Mouse (Mus musculus) limb, embryonic 11.5 days (tissue): ENCODE measurements around the gene Snx20. TPM values are rescaled to one million over a fixed set of nuclear protein-coding genes. Genes with fewer than 3 reads are reported as not detected.
A peak's percentile ranks its signal among the peaks of the same experiment; 100 is the strongest.

Experiments used
- ATAC-seq: fragments of 200-750 bp; cut with Nextera tagmentation; 2 replicates; pipeline ENCODE4 v1.8.0; 2017; ENCODE audit warnings: low read depth; ENCODE audit not compliant: insufficient number of reproducible peaks, low FRiP score, low TSS enrichment
- DNase-seq: peaks from one replicate; pipeline ENCODE4 v3.0.0-alpha.2; 2015; ENCODE audit warnings: low spot score
- H3K27ac ChIP-seq: fragments of 300-500 bp; sonication (generic); replicated peaks from 2 replicates; pipeline ENCODE4 v1.5.1; 2014; ENCODE audit warnings: low read depth, mild to moderate bottlenecking, low read length
- H3K27me3 ChIP-seq: fragments of 300-500 bp; sonication (generic); 2 replicates; pipeline ENCODE4 v1.6.1; 2014; ENCODE audit warnings: mild to moderate bottlenecking, low read length, mixed read lengths; ENCODE audit not compliant: control insufficient read depth, insufficient read depth
- H3K36me3 ChIP-seq: fragments of 300-500 bp; sonication (generic); 2 replicates; pipeline ENCODE4 v1.6.1; 2014; ENCODE audit warnings: mild to moderate bottlenecking, low read length, moderate library complexity, mixed read lengths; ENCODE audit not compliant: control insufficient read depth, insufficient read depth
- H3K4me1 ChIP-seq: fragments of 300-500 bp; sonication (generic); 2 replicates; pipeline ENCODE4 v1.6.1; 2014; ENCODE audit warnings: low read length, mixed read lengths; ENCODE audit not compliant: control insufficient read depth, insufficient read depth
- H3K4me2 ChIP-seq: fragments of 300-500 bp; sonication (generic); 2 replicates; pipeline ENCODE4 v1.6.1; 2014; ENCODE audit warnings: low read depth, mild to moderate bottlenecking, moderate library complexity; ENCODE audit not compliant: severe bottlenecking
- H3K4me3 ChIP-seq: fragments of 300-500 bp; sonication (generic); 2 replicates; pipeline ENCODE4 v1.5.1; 2014; ENCODE audit warnings: low read depth, low read length
- H3K9ac ChIP-seq: fragments of 300-500 bp; sonication (generic); 2 replicates; pipeline ENCODE4 v1.6.1; 2014; ENCODE audit warnings: mild to moderate bottlenecking, low read length
- H3K9me3 ChIP-seq: fragments of 300-500 bp; sonication (generic); 2 replicates; pipeline ENCODE4 v1.6.1; 2016; ENCODE audit warnings: low read length; ENCODE audit not compliant: control insufficient read depth
- WGBS: fragments of 180-500 bp; shearing (Covaris S2); extraction: QIAGEN DNeasy Blood & Tissue Kit; methylation state at CpG from one replicate; pipeline ENCODE4 v1.1.7; 2014; 5-methylcytosine and 5-hydroxymethylcytosine counted together
- polyA plus RNA-seq: library from polyadenylated mRNA; unstranded; fragments of >200 nt; fragmentation: Nextera tagmentation; extraction: Ambion mirVana; gene quantifications from 2 replicates; pipeline ENCODE4 v1.2.1, GENCODE M21; 2014

Gene Snx20
- polyA plus RNA-seq, 1 experiment from 2014 or later: 1.2 TPM

DNA sequence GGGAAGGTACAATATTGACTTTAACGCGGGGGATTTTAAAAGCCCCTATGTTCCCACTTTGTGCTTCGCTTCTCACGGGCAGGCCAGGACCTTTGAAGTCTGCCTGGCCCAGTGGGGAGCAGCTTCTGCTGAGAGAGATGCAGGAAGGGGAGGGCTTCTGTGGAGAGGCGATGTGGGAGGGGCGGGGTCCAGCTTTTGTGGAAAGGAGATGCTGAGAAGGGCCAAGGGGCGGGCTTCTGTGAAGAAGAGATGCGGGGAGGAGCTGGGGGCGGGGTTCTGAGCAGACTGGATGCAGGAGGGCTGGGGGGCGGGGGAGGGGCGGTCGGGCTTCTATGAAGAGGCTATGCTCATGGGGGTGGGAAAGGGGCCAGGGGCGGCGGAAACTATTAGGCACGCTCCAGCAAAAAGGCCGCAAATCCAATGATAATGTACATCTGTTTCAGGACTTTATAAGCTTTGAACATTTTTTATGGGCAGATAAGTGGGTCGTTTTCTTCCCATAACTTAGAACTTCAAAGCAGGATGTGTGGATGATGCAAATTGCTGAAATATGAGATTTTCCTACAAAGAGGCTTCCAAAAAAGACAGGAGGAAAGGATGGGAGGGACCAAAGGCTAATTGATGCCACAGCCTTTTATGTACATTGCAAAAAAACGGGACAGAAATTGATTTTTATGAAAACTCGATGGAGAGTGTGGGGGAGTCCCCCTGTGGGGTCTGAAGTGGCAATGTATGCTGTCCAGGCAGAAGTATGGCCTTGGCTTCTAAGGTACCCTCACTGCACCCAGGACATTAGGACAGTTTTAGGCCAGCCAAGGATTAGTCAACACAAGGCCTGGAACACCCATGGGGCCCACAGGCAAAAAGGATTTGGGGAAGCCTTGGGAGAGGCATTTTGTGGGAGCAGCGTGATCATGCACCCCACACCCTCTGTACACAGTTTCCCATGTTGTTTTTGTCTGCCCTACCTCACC, 31.6 kb downstream of the Snx20 start:
- Histone ChIP-seq H3K9ac (no peak overlapping the region), H3K27ac (peak overlapping the region; percentile 56), H3K4me2 (peak overlapping the region; percentile 40), H3K9me3 (no peaks in the 10 kb centered on the region), H3K4me3 (peak overlapping the region; percentile 15; the same call in 1 of the 2 replicates), H3K4me1 (peaks cover 13% of the 10 kb centered on the region), H3K36me3 (no peaks in the 10 kb centered on the region), H3K27me3 (no peaks in the 10 kb centered on the region)
- 5% methylated on average over 20 of the region's 20 CpGs for WGBS
- peak; percentile 92 for DNase-seq
- peak; percentile 83 for ATAC-seq

DNA sequence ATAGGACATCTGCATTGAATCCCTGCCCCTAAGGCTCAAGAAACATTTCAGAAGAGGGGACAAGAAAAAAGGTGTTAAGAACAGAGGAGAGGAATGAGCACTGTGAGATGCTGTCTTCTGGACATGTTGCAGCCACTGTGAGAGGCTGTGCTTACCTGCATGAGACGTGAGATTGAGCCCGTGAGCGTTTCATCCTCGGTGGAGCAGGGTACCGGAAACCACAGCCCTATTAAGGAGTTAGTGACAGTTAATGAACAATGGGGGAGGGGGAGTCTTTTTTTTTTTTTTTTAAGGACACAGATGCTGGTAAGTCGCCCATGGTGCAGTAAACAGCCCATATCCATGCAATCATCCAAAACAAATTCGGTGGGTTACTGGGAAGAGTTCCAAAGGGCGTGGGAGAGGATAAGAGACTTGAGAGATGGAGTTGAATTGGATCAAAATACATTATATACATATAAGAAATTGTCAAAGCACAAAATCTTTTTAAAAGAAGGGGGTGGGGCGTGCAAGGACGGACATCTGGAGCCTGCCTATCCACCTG, 32.4 kb downstream of the Snx20 start:
- H3K4me1 ChIP-seq: peaks cover 13% of the 10 kb centered on the region
- peak overlapping the region; percentile 56 for H3K27ac ChIP-seq
- WGBS: 3% methylated on average over 10 of the region's 10 CpGs
- H3K9ac ChIP-seq: no peak overlapping the region
- no peaks in the 10 kb centered on the region for H3K27me3 ChIP-seq
- H3K4me3 ChIP-seq: peak overlapping the region; percentile 15; the same call in 1 of the 2 replicates
- ATAC-seq (0 out of 2 replicates have a peak, but pooled peaks have one; percentile 13), DNase-seq (peak; percentile 51)
- no peaks in the 10 kb centered on the region for H3K36me3 ChIP-seq
- peak overlapping the region; percentile 40 for H3K4me2 ChIP-seq
- H3K9me3 ChIP-seq: no peaks in the 10 kb centered on the region

DNA sequence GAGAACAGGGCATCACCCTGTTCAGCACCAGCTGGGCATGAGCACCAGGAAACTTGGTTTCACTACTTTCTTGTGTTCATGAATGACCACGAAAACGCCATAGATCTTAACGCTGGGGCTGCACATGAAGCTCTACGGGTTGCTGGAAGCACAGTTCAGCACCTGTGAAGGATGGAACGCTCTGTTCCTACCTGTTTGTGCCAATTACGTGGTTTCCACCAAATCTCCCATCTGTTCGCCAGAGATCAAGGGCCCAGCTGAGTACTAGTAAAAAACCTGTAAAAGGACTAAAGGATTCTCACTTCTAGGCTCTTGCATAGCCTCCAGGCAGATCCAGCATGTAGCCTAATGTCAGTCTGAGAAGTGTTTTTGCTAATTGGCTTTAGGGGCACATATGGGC, 36.4 kb downstream of the Snx20 start:
- no peak overlapping the region for H3K27ac ChIP-seq
- no peak overlapping the region for H3K9ac ChIP-seq
- no peak overlapping the region for H3K4me2 ChIP-seq
- no peaks in the 10 kb centered on the region for H3K9me3 ChIP-seq
- ATAC-seq (no peak), DNase-seq (no peak)
- peaks cover 3% of the 10 kb centered on the region; the same call in 1 of the 2 replicates for H3K4me1 ChIP-seq
- H3K4me3 ChIP-seq: no peak overlapping the region
- WGBS: 67% methylated on average over 7 of the region's 7 CpGs
- no peaks in the 10 kb centered on the region for H3K27me3 ChIP-seq
- no peaks in the 10 kb centered on the region for H3K36me3 ChIP-seq

DNA sequence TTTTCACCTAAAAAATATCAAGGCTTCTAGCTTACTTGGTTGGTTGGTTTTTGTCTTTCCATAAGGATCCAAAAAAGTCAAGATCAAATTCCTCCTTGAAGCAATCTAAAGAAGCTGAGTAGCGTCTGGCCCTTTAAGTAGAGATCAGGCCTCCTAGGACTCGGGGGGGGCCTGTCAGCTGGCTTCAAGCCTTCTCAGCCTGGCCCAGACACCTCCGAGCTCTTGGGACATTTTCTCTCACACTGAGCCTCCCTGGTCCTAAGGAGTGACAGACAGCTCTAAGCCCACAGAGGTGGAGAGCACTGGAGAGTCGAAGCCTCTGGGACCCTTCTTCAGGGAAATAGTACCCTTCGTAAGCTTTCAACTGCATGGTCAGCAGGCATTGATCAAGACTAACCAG, 37.4 kb downstream of the Snx20 start:
- no peaks in the 10 kb centered on the region for H3K27me3 ChIP-seq
- DNase-seq: no peak
- 61% methylated on average over 5 of the region's 5 CpGs for WGBS

DNA sequence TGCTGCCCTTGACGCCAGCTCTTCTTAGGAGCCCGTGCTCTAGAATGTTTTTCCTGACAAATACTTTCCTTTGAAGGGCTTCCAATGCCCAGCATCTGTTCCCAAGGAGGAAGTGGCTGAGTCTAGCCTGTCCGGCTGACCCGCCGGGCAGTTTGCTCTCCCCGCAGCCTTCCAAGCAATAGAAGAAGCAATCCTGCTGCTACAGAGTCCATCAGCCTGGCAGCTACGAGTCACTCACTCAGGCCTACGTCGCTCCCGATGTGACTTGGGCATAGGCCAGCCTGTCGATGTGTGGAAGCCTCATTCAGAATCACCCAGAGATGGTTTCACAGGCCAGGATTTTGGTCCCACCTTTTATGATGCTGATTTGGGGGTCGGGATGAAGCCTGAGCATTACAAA, 39.9 kb downstream of the Snx20 start:
- DNase-seq: no peak
- Histone ChIP-seq H3K36me3 (no peaks in the 10 kb centered on the region), H3K9me3 (no peaks in the 10 kb centered on the region), H3K27ac (no peak overlapping the region), H3K4me3 (no peak overlapping the region), H3K4me1 (no peaks in the 10 kb centered on the region), H3K27me3 (no peaks in the 10 kb centered on the region), H3K4me2 (no peak overlapping the region), H3K9ac (no peak overlapping the region)
- WGBS: 84% methylated on average over 12 of the region's 12 CpGs
- no peak for ATAC-seq

More for the DNA sequence above, 37.4 kb downstream of the Snx20 start:
- no peak for ATAC-seq
- no peaks in the 10 kb centered on the region for H3K9me3 ChIP-seq
- no peak overlapping the region for H3K9ac ChIP-seq
- no peak overlapping the region for H3K4me3 ChIP-seq
- H3K4me2 ChIP-seq: no peak overlapping the region
- H3K4me1 ChIP-seq: peaks cover 3% of the 10 kb centered on the region; the same call in 1 of the 2 replicates
- H3K36me3 ChIP-seq: no peaks in the 10 kb centered on the region
- no peak overlapping the region for H3K27ac ChIP-seq

DNA sequence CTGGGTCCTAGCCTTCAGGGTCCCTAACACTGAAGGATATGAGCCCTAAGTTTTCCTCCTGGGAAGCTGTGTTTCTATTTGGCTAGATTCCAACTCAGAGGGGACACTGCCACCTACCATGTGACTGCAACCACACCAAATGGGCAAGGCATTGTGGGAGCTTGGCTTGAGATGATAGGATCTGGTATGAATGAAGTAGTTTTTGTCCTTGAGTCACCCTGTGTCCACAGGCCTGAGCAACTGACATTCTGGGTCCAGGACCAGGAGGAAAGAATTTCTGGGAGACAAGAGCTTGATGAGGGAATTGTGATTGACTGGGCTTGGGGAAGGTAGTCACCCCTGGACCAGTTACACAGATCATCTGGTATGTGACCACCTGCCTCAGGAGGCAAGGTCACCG, 42.0 kb downstream of the Snx20 start:
- no peaks in the 10 kb centered on the region for H3K4me1 ChIP-seq
- no peak overlapping the region for H3K4me2 ChIP-seq
- H3K9me3 ChIP-seq: no peaks in the 10 kb centered on the region
- no peak overlapping the region for H3K4me3 ChIP-seq
- ATAC-seq (0 out of 2 replicates have a peak, but pooled peaks have one; percentile 24), DNase-seq (no peak)
- H3K36me3 ChIP-seq: no peaks in the 10 kb centered on the region
- no peak overlapping the region for H3K9ac ChIP-seq
- no peaks in the 10 kb centered on the region for H3K27me3 ChIP-seq
- WGBS: 80% methylated on average over 1 of the region's 1 CpGs
- H3K27ac ChIP-seq: no peak overlapping the region

DNA sequence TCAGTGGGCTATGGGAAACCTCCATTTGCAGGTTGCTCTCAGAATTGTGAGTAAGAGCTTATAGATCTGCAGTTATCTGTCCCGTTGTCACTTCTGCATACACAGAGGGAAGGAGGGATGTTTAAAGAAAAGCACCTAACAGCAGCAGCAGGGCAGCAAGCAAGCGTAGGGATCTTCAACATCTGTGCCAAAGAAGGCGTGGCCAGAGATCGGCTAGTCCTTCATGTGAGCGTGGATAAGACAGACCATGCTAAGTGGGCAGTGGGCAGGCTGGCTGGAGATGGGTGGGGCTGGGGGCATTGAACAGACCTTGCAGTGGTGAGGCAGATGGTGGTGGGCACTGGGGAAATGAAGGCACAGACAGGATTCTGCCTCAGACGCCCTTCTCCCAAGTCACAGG, 45.7 kb downstream of the Snx20 start:
- ATAC-seq: no peak
- Histone ChIP-seq H3K27me3 (no peaks in the 10 kb centered on the region), H3K27ac (no peak overlapping the region; the same call in 1 of the 2 replicates), H3K9me3 (no peaks in the 10 kb centered on the region), H3K4me2 (no peak overlapping the region), H3K9ac (no peak overlapping the region), H3K36me3 (no peaks in the 10 kb centered on the region), H3K4me1 (no peaks in the 10 kb centered on the region), H3K4me3 (no peak overlapping the region)
- 90% methylated on average over 6 of the region's 6 CpGs for WGBS
- DNase-seq: no peak

DNA sequence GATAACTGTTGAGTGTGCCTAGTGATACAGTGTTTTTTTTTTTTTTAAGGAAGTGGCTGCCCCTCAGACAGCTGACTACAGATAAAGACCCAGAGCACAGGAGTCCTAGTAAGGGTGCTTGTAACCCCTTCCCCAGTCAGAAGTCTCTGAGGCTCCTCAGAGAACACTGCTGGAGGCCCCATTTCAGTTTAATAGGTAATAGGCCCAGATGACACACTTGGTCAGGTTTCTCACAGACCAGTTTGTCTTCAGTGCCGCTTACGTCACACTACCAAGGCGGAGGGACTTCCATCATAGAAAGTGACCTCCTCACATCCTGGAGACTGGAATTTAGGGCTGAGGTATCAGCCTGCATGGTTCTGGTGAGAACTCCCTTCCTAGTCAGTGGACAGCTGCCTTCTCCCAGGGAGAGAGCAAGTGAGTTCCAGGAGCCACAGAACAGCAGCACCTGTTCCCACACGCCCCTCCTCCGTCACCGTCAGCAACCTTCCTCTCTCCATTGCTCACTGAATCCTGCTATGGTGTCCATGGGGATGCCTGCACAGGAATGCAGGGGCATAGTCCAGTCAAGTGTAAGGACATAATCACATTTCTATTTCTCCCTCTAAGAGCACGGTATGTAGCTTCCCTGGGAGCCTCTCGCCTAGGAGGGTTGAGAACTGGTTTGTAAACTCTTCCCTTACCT, 47.6 kb downstream of the Snx20 start:
- Histone ChIP-seq H3K4me1 (no peaks in the 10 kb centered on the region), H3K36me3 (no peaks in the 10 kb centered on the region), H3K4me2 (no peak overlapping the region), H3K9me3 (no peaks in the 10 kb centered on the region), H3K27ac (no peak overlapping the region), H3K27me3 (no peaks in the 10 kb centered on the region), H3K9ac (no peak overlapping the region), H3K4me3 (no peak overlapping the region)
- WGBS: 93% methylated on average over 8 of the region's 8 CpGs
- ATAC-seq (no peak), DNase-seq (no peak)
